Mouse (Mus musculus): ENCODE measurements around the gene Pptc7.

Gene Pptc7

DNA sequence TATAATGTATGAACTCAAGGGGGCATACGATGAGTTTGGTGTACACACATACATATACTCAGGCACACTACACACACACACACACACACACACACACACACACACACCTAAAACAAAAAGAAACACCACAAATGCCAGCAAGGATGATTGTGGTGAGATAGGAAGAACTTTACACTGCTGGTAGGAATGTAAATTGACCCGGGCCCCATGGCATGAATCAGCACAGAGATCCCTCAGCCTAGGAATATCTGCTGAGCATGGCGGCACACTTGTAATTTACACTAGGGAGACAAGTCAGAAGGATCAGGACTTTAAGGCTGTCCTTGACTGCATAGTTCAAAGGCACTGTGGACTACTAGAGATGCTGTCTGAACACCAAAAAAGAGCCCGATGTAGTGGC lies 46.1 kb downstream of the Pptc7 start:
- no peak for DNase-seq (ENCODE audit: low read depth, low spot score)

DNA sequence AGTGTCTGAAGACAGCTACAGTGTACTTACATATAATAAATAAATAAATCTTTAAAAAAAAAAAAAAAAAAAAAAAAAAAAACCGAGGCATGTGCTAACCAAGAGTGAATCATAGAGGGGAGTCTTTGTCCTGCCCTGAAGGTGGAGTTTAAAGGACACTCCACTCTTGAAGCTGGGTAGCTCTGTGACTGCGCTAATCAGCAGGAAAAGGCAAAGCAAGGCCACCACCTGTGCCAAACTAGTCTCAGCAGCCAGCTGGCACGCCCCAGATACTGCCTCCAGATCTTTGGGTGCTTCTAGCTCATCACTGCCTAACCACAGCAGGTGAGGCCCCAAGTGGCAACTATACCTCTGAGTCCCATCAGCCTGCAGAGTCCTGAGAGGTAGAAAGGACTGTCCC lies 50.5 kb downstream of the Pptc7 start:
- DNase-seq (ENCODE audit: low read depth, low spot score) = no peak

DNA sequence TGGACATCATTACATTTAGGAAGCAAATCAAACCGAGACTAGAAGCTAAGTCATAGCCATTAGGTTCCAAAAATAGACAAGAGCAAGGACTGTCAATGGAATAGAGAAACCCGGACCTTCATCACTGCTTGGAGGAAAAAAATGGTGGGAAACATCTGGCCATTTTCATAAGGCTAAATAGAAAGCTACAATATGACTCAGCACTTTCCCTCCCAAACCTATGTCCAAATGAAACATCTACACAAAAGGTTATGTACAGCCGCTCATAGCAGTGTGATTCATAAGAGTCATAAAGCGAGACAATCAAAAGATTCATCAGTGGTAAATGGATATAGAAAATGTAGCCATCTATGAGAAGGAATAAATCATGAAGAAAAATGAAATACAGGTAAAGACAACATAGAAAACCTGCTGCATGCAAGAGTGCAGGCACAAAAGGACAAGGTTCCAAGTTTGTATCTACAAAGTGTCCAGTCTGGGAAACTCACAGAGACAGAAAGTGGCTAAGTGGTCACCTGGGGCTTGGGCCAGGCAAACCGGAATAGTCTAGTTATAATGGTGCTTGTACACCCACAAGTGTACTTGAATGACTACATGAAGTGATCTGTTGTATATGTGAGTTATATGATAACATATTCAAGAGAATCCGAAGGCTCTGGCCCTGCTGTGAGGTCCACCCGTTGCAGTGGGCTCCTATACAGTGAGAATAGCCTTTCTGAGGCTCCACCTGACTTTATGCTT lies 52.6 kb downstream of the Pptc7 start:
- DNase-seq (ENCODE audit: low read depth, low spot score) = no peak

- no peak for DNase-seq (ENCODE audit: low read depth, low spot score)
These were observed 58.7 kb downstream of the Pptc7 start for GRCm38 (mm10) chr5:122342874-122343273.

DNA sequence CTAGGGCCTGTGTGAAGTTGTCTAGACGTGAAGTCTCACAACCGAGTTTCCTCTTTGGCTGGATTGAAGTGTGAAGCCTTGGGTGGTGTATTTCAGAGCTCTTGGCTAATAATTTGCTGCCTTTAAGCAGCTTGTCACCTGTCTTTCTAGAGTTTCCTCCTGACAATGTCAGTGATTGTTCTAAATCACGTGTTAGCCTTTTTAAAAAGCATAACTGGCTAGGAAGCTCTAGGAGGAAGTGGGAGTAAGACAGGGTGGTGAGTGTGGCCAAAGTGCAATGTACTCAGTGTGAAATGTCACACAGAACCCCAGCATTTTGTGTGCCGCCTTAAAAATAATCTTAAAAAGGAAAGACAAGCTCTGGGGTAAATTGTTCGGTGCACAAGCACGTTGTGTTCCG lies 59.6 kb downstream of the Pptc7 start:
- no peak for DNase-seq (ENCODE audit: low read depth, low spot score)

DNA sequence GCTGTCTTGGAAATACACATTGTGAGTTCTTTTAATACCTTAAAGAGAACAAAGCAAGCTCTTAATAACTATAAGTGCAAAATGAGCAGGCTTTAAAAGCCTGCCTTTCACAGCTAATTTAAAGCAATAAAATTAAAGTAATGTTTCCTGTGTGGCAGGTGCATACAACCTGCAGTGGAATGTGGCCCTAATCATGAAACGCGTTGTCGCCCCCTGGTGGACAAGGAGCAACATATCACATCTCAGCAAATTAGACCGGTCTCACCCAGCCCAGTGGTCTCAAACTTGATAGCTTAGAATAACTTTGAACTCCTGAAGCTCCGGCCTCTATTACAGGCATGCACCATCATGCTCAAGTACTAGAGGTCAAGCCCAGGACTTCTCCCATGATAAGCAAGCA lies 60.1 kb downstream of the Pptc7 start:
- peak; percentile 62 for DNase-seq (ENCODE audit: low read depth, low spot score)

DNA sequence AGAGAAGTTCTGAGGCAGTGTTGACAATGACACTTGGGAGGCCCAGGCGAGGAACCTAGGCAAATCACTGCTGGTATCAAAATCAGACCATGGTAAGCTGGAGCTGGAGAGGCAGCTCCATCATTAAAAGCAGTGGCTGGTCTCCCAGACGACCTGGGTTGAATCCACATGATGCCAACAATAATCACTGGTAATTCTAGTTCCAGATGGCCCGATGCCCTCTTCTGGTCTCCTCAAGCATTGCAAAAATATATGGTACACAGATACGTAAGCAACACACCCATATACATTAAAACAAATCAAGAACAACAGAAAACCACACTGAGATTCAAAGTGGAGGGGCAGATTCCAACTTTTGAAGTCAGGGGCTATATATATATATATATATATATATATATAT lies 61.6 kb downstream of the Pptc7 start:
- no peak for DNase-seq (ENCODE audit: low read depth, low spot score)

DNA sequence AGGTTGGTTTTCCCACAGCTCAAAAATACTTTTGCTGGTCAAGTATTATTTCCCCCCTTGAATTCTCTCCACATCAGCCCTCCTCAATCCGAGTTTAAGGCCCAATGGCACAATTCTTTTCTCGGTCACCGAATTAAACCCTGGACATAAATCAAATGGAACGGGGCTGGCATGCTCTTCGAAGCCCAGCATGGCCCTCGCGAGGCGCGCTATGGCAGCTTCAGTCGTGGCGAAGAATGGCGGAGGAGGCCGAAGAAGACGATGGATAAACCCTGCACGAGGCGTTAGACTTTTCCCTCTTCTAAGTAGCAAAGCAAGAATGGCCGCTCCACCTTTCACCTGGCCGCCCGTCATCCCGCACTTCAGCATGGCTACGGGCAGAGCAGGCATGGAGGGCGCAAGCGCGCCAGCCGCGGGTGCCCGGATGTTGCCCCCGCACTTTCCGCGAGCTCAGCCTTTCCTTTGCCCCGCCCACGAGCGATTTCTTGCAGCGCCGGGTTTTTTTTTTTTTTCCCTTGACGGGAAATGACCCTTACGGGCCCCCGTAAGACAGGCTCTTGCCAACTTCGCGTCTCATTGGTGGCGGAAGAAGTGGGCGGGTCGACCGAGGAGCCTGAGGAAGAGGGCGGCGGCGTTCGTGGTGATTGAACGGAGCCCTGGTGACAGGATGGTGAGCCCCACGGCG lies 69.8 kb downstream of the Pptc7 start, which contains the start of the genes Rad9b and Vps29:
TSS of gene Rad9b (minus strand) at position 427 of the 685 bp plus-strand sequence.
TSS of gene Vps29 (plus strand) at position 563 of the 685 bp plus-strand sequence.
- peak; percentile 99 for DNase-seq (ENCODE audit: low read depth, low spot score)

DNA sequence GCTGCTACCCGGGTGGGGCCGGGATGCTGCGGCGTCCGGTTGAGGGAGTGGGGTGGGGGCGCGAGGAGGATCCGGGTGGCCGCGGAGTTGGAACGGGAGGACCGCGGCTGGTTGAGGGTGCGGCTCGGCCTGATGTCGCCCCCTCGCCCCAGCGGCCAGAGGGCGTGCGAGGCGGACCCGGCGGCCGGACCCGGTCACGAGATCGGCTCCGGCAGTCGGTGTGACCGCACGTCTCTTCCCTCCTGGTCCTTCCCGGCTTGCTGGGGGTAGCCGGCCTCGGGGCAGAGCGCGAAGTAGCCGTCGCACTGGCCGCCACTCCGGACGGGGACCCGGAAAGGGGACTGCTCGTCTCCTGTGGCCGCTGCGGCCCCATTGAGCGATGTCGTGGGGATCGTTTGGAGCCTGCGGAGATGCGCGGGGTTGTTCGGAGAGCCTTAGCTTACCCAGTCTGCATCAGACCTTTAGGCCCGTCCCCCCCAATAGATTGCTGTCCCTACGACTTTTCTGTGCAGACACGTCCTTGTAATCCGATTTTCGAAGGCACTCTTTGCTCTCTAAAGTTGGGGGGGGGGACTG lies 70.4 kb downstream of the Pptc7 start:
- DNase-seq (ENCODE audit: low read depth, low spot score) = no peak

GRCm38 (mm10) chr5:122371591-122372191 lies 87.5 kb downstream of the Pptc7 start, which contains the start of gene Gpn3:
Gpn3 (plus strand) TSS chr5:122371876.
- no peak for DNase-seq (ENCODE audit: low read depth, low spot score)

- peak; percentile 99 for DNase-seq (ENCODE audit: low read depth, low spot score)
These were observed 88.1 kb downstream of the Pptc7 start, which contains the start of gene Fam216a for GRCm38 (mm10) chr5:122372192-122372769. Fam216a (minus strand) TSS chr5:122372364.

DNA sequence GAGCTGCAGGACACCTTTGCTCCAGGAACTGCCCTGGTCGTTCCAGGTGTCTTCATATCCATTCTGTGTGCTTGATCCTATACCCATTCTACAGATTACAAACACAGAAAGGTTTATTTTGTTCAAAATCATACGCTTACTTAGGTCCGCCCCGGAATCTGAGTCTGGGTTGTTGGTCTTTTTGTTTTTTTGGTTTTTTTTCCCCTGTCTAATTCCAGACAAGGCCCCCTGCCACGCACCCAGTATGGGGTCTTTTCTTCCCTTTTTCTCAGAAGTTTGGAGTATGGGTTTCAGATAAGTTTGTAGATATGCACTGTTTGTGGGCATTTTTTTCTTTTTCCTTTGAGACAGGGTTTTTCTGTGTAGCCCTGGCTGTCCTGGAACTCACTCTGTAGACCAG lies 88.7 kb downstream of the Pptc7 start:
- DNase-seq (ENCODE audit: low read depth, low spot score) = no peak

Measured in embryo, embryonic 11.5 days (tissue).